Mouse (Mus musculus) lung, embryonic 16.5 days (tissue): ENCODE measurements around the gene Slc28a1. TPM values are rescaled to one million over a fixed set of nuclear protein-coding genes. Genes with fewer than 3 reads are reported as not detected.
"Not testable (repeated sequence)": the region's sequence is repeated elsewhere in the genome, so short reads cannot be mapped to it uniquely, and the experiment has no call there.

Experiments used
- ATAC-seq: fragments of 200-750 bp; cut with Nextera tagmentation; 2 replicates; pipeline ENCODE4 v1.8.0; 2017; ENCODE audit warnings: low read depth, mild to moderate bottlenecking, moderate library complexity
- H3K27ac ChIP-seq: fragments of 300-500 bp; sonication (generic); 2 replicates; pipeline ENCODE4 v1.5.1; 2014; ENCODE audit warnings: mild to moderate bottlenecking, control low read depth, low read length
- H3K27me3 ChIP-seq: fragments of 300-500 bp; sonication (generic); 2 replicates; pipeline ENCODE4 v1.6.1; 2014; ENCODE audit warnings: low read depth, low read length, mixed read lengths; ENCODE audit not compliant: control insufficient read depth, insufficient read depth
- H3K36me3 ChIP-seq: fragments of 300-500 bp; sonication (generic); 2 replicates; pipeline ENCODE4 v1.6.1; 2014; ENCODE audit warnings: low read length; ENCODE audit not compliant: control insufficient read depth, insufficient read depth
- H3K4me1 ChIP-seq: fragments of 300-500 bp; sonication (generic); replicated peaks from 2 replicates; pipeline ENCODE4 v1.6.1; 2014; ENCODE audit warnings: low read length, mixed read lengths; ENCODE audit not compliant: control insufficient read depth, insufficient read depth
- H3K4me2 ChIP-seq: fragments of 300-500 bp; sonication (generic); 2 replicates; pipeline ENCODE4 v1.6.1; 2014; ENCODE audit warnings: low read depth, low read length, control low read depth
- H3K4me3 ChIP-seq: fragments of 300-500 bp; sonication (generic); 2 replicates; pipeline ENCODE4 v1.5.1; 2014; ENCODE audit warnings: mild to moderate bottlenecking, low read length, control low read depth
- H3K9ac ChIP-seq: fragments of 300-500 bp; sonication (generic); 2 replicates; pipeline ENCODE4 v1.6.1; 2014; ENCODE audit warnings: low read length, control low read depth
- H3K9me3 ChIP-seq: fragments of 300-500 bp; sonication (generic); 2 replicates; pipeline ENCODE4 v1.6.1; 2016; ENCODE audit warnings: low read length; ENCODE audit not compliant: control insufficient read depth
- WGBS: fragments of 180-500 bp; shearing (Covaris S2); extraction: QIAGEN DNeasy Blood & Tissue Kit; methylation state at CpG from one replicate; pipeline ENCODE4 v1.1.7; 2014; 5-methylcytosine and 5-hydroxymethylcytosine counted together
- polyA plus RNA-seq: library from polyadenylated mRNA; unstranded; fragments of >200 nt; fragmentation: Nextera tagmentation; extraction: Ambion mirVana; gene quantifications from 2 replicates; pipeline ENCODE4 v1.2.1, GENCODE M21; 2015

Gene Slc28a1
- polyA plus RNA-seq, 1 experiment from 2014 or later, result not detected

DNA sequence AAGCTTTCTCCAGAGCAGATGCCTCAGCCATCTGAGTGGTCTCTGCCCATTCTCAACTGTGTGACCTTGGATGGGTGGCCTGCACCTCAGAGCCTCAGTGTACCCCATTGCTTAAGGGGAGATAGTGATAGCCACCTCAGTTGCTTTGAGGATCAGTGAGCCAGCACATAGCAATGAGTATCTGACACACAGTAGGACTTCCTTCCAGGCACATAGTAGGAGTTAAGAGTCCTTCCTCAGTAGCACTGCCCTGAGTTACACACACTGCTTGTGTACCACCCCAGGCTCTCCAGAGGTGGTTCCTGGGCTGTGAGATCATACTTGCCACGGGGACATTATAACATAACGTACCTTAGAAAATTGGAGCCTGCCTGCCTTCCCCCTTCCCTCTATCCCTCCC, 19.3 kb downstream of the Slc28a1 start:
- Histone ChIP-seq H3K4me3 (no peak overlapping the region), H3K36me3 (no peaks in the 10 kb centered on the region), H3K27ac (no peak overlapping the region), H3K9ac (no peak overlapping the region), H3K4me1 (peaks cover 20% of the 10 kb centered on the region), H3K4me2 (no peak overlapping the region), H3K27me3 (no peaks in the 10 kb centered on the region), H3K9me3 (no peaks in the 10 kb centered on the region)
- no peak for ATAC-seq
- 79% methylated on average over 2 of the region's 2 CpGs for WGBS

DNA sequence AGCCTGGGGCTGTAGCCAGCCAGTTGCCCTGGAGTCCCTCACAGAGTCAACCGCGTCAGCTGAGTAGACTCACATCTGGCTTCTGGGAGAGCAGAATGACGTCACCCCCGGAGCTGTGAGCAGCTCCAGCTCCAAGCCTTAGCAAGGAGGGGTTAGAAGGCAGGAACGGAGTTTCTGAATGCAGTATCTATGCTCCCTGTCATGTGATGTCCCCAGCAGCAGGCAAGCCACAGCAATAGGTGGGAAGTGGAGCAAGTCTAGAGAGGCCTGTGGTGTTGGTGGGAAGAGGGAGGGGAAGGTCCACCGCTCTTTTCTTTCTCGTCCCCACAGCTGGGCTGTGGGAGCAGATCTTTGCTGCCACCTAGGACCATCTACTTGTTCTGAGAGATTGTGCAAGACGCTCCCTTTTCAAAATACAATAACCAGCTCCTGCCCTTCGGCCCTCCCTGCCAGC, 20.0 kb downstream of the Slc28a1 start:
- Histone ChIP-seq H3K36me3 (no peaks in the 10 kb centered on the region), H3K9me3 (no peaks in the 10 kb centered on the region), H3K27me3 (no peaks in the 10 kb centered on the region), H3K9ac (peak overlapping the region; percentile 51), H3K4me2 (peak overlapping the region; percentile 57), H3K27ac (peak overlapping the region; percentile 42), H3K4me1 (peaks cover 20% of the 10 kb centered on the region), H3K4me3 (peak overlapping the region; percentile 26)
- 5% methylated on average over 9 of the region's 9 CpGs for WGBS
- ATAC-seq, result peak; percentile 89

DNA sequence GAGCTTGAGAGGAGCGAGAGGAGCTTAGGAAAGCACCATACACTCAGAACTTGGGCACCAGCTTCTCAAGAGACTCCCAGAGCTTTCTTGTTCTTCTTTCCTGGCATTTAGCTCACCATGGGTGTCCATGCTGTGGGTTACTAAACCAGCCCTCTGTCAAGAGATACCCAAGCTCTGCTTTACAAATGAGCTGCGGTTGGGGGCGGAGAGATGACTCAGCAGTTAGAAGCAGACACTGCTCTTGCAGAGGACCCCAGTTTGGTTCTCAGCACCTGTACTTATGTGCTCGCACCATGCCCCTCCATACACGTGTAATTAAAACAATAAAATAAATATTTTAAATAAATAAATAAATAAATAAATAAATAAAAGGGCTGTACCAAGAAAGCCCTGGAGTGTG, 22.7 kb downstream of the Slc28a1 start:
- H3K9me3 ChIP-seq, result no peaks in the 10 kb centered on the region
- no peak overlapping the region for H3K9ac ChIP-seq
- peaks cover 20% of the 10 kb centered on the region for H3K4me1 ChIP-seq
- H3K4me2 ChIP-seq, result no peak overlapping the region
- 77% methylated on average over 5 of the region's 5 CpGs for WGBS
- H3K27me3 ChIP-seq, result no peaks in the 10 kb centered on the region
- no peak overlapping the region for H3K27ac ChIP-seq
- no peak for ATAC-seq
- no peak overlapping the region for H3K4me3 ChIP-seq
- no peaks in the 10 kb centered on the region for H3K36me3 ChIP-seq

DNA sequence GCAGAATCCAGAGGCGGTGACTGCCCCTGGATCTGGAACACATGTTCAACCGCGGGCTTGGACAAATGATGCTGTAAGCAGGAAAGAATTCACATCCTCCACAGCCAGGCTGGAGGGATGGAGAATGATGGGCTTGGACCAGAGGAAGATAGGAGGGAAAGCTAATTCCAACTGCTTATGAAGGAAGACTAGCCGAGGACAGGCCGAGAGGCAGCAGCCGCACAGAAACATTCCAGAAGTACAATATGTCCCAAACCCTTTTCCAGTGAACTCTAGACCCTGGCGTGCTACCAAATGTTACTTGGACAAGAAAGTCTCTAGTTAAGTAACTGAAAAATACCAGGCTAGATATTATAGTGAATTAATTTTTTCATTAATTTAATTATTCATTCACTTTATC, 24.5 kb downstream of the Slc28a1 start:
- no peaks in the 10 kb centered on the region for H3K27me3 ChIP-seq
- ATAC-seq, result no peak
- no peak overlapping the region for H3K4me2 ChIP-seq
- H3K27ac ChIP-seq, result no peak overlapping the region
- WGBS, result 65% methylated on average over 7 of the region's 7 CpGs
- peaks cover 8% of the 10 kb centered on the region for H3K4me1 ChIP-seq
- H3K36me3 ChIP-seq, result no peaks in the 10 kb centered on the region
- H3K9ac ChIP-seq, result no peak overlapping the region
- H3K4me3 ChIP-seq, result no peak overlapping the region
- H3K9me3 ChIP-seq, result no peaks in the 10 kb centered on the region

DNA sequence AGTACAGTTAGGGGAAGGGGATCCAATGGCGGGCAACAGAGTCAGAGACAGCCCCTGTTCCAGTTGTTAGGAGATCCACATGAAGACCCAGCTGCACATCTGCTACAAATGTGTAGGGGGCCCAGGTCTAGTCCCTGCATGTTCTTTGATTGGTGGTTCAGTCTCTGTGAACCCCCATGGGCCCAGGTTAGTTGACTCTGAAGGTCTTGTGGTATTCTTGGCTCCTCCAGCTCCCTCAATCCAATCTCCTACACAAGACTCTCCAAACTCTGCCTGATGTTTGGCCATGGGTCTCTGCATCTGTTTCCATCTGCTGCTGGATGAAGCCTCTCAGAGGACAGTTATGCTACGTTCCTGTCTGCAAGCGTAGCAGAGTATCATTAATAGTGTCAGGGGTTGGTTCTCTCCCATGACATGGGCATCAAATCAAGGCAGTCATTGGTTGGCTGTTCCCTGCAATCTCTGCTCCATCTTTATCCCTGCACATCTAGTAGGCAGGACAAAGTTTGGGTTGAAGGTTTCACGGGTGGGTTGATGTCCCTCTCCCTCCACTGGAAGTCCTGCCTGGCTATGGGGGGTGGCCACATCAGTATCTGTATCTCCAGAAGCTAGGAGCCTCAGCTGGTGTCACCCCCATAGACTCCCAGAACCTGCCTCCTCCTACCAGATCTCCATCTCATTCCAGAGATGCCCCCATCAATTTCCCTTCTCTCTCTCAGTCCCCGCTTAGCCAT, 25.2 kb downstream of the Slc28a1 start:
- H3K27me3 ChIP-seq, result no peaks in the 10 kb centered on the region
- no peak overlapping the region for H3K4me3 ChIP-seq
- H3K36me3 ChIP-seq, result no peaks in the 10 kb centered on the region
- ATAC-seq, result no peak
- no peaks in the 10 kb centered on the region for H3K9me3 ChIP-seq
- peak overlapping the region; percentile 5; the same call in 1 of the 2 replicates for H3K27ac ChIP-seq
- no peak overlapping the region for H3K9ac ChIP-seq
- peaks cover 3% of the 10 kb centered on the region for H3K4me1 ChIP-seq
- 89% methylated on average over 5 of the region's 5 CpGs for WGBS
- no peak overlapping the region for H3K4me2 ChIP-seq

DNA sequence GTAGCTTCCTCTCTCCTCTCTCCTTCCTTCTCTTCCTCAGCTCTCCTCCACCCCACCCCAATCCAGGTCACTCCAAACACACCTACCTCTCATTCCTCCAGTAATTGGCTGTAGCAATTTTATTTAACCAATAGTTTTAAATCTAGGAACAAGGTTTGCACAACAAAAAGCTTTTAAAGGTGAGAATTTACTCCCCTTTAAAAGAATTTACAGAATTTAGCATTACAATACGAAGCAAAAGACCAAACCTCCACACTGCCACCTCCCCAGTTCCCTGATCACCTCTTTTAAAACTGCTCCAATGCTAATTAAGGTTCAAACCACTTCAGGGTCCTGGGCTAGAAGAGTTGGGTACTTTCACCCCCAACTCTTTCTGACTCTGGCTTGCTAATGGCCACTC, 26.9 kb downstream of the Slc28a1 start:
- H3K4me1 ChIP-seq, result no peaks in the 10 kb centered on the region
- H3K4me3 ChIP-seq, result no peak overlapping the region
- no peaks in the 10 kb centered on the region for H3K36me3 ChIP-seq
- no peak overlapping the region for H3K27ac ChIP-seq
- ATAC-seq, result no peak
- H3K4me2 ChIP-seq, result no peak overlapping the region
- no peaks in the 10 kb centered on the region for H3K27me3 ChIP-seq
- no peak overlapping the region for H3K9ac ChIP-seq
- 65% methylated on average over 1 of the region's 1 CpGs for WGBS
- no peaks in the 10 kb centered on the region for H3K9me3 ChIP-seq

DNA sequence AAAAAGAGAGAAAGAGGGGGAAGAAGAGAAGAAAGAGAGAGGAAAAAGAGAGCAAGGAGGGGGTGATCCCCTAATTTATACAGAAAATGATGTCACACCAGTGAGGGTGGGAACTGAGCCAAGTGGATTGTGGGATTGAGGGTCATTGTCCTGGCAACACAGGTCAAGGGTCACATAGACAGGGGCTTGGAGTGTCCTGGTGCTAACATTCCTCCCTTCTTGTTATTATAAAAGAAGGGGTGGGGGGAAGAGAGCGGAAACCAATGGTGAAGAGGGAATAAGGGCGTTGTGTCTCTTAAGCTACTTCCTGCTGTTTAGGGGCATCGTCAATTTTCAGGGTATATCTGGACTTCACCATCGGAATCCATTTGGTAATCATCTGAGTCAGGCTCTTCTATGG, 28.5 kb downstream of the Slc28a1 start:
- H3K4me3 ChIP-seq, H3K9ac ChIP-seq, H3K4me2 ChIP-seq, H3K27me3 ChIP-seq, H3K27ac ChIP-seq, H3K36me3 ChIP-seq, H3K4me1 ChIP-seq, ATAC-seq, H3K9me3 ChIP-seq: not testable (repeated sequence)
- WGBS, result 52% methylated on average over 4 of the region's 4 CpGs

DNA sequence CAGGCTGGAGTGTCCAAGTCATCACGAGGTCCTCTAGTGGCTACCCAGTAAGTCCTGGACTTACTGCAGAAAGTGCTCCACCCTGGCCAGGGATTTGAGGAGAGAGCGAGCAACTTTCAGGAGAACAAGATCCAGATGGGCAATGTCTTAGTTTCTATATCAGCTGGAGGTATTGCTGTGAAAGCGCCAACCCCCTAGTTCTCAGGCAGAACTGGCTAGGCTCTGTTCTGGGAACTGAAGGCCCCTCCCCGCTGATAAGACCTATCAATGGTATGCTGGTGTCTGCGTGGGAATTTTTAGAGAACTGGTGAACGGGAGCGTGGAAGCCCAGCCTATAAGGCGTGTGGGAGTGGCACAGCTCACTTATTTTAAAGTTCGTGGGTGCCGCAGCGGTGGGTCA, 35.2 kb downstream of the Slc28a1 start:
- H3K27me3 ChIP-seq, result no peaks in the 10 kb centered on the region
- no peak overlapping the region for H3K4me2 ChIP-seq
- H3K9ac ChIP-seq, result no peak overlapping the region
- 73% methylated on average over 11 of the region's 11 CpGs for WGBS
- H3K9me3 ChIP-seq, result peaks cover 3% of the 10 kb centered on the region; the same call in 1 of the 2 replicates
- no peak overlapping the region for H3K4me3 ChIP-seq
- H3K4me1 ChIP-seq, result no peaks in the 10 kb centered on the region
- ATAC-seq, result no peak
- H3K36me3 ChIP-seq, result no peaks in the 10 kb centered on the region
- H3K27ac ChIP-seq, result no peak overlapping the region

DNA sequence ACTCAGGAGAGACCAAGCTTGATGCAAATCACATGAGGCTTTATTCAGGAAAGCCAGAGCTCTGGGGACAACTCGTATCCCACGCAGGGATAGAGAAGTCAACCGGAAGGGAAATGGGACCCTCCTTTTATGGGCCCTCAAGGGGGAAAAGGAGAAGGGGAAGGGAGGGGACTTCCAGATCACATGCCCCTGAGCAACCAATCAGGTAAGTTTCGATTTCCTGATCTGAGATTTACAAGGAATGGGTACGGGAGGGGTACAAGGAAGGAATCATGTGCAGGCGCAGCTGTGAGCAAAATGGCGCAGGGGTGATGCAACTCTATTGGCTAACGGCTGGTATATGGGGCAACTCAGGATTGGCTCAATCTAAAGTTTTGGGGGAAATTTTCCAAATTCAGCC, 36.6 kb downstream of the Slc28a1 start:
- WGBS, result 92% methylated on average over 8 of the region's 8 CpGs
- Histone ChIP-seq H3K4me2 (no peak overlapping the region), H3K4me3 (no peak overlapping the region), H3K27me3 (no peaks in the 10 kb centered on the region), H3K9ac (no peak overlapping the region), H3K9me3 (peaks cover 3% of the 10 kb centered on the region; the same call in 1 of the 2 replicates), H3K36me3 (no peaks in the 10 kb centered on the region), H3K4me1 (no peaks in the 10 kb centered on the region), H3K27ac (no peak overlapping the region)
- no peak for ATAC-seq
